Mouse (Mus musculus): ENCODE data around the gene Kif19a.

Gene Kif19a

GRCm38 (mm10) chr11:114789061-114789714 is 24.0 kb downstream of the Kif19a start:
- peak; percentile 55 for TF ChIP-seq CTCF (conservative IDR thresholded peaks at IDR 0.05; ENCODE audit: low read length)
- no peak for TF ChIP-seq POU5F1 (IDR thresholded peaks at IDR 0.05; ENCODE audit: borderline replicate concordance, low read length)
- no peak for TF ChIP-seq NANOG (IDR thresholded peaks at IDR 0.05; ENCODE audit: borderline replicate concordance, low read length)
- H3K4me1 ChIP-seq (replicated peaks; ENCODE audit: low read depth, low read length), result peaks cover 81% of the 10 kb centered on the region

GRCm38 (mm10) chr11:114789716-114790115 is 24.5 kb downstream of the Kif19a start:
- Histone ChIP-seq H3K4me1 (replicated peaks; ENCODE audit: low read depth, low read length) (peaks cover 81% of the 10 kb centered on the region), H3K27me3 (ENCODE audit: insufficient read depth, low read length) (peaks cover 95% of the 10 kb centered on the region), H3K4me3 (replicated peaks; ENCODE audit: low read length) (peak overlapping the region; percentile 51), H3K9me3 (ENCODE audit: low read length) (no peaks in the 10 kb centered on the region), H3K36me3 (ENCODE audit: insufficient read depth, low read length) (no peaks in the 10 kb centered on the region)
- TF ChIP-seq NANOG (IDR thresholded peaks at IDR 0.05; ENCODE audit: borderline replicate concordance, low read length), result no peak
- no peak for TF ChIP-seq POU5F1 (IDR thresholded peaks at IDR 0.05; ENCODE audit: borderline replicate concordance, low read length)
- no peak for TF ChIP-seq CTCF (conservative IDR thresholded peaks at IDR 0.05; ENCODE audit: low read length)

More at GRCm38 (mm10) chr11:114789061-114789714, 24.0 kb downstream of the Kif19a start:
- H3K9me3 ChIP-seq (ENCODE audit: low read length), result no peaks in the 10 kb centered on the region
- H3K27me3 ChIP-seq (ENCODE audit: insufficient read depth, low read length), result peaks cover 98% of the 10 kb centered on the region
- H3K4me3 ChIP-seq (replicated peaks; ENCODE audit: low read length), result peak overlapping the region; percentile 51
- no peaks in the 10 kb centered on the region for H3K36me3 ChIP-seq (ENCODE audit: insufficient read depth, low read length)

- Histone ChIP-seq H3K4me3 (replicated peaks; ENCODE audit: low read length) (peak overlapping the region; percentile 51), H3K4me1 (replicated peaks; ENCODE audit: low read depth, low read length) (peaks cover 81% of the 10 kb centered on the region), H3K27me3 (ENCODE audit: insufficient read depth, low read length) (peaks cover 90% of the 10 kb centered on the region), H3K9me3 (ENCODE audit: low read length) (no peaks in the 10 kb centered on the region), H3K36me3 (ENCODE audit: insufficient read depth, low read length) (no peaks in the 10 kb centered on the region)
- TF ChIP-seq CTCF (conservative IDR thresholded peaks at IDR 0.05; ENCODE audit: low read length) (no peak), POU5F1 (IDR thresholded peaks at IDR 0.05; ENCODE audit: borderline replicate concordance, low read length) (no peak), NANOG (IDR thresholded peaks at IDR 0.05; ENCODE audit: borderline replicate concordance, low read length) (no peak)
Measured at GRCm38 (mm10) chr11:114790171-114790570, 25.0 kb downstream of the Kif19a start.

GRCm38 (mm10) chr11:114790841-114791240 is 25.7 kb downstream of the Kif19a start:
- Histone ChIP-seq H3K36me3 (ENCODE audit: insufficient read depth, low read length) (no peaks in the 10 kb centered on the region), H3K9me3 (ENCODE audit: low read length) (no peaks in the 10 kb centered on the region), H3K4me3 (replicated peaks; ENCODE audit: low read length) (peak overlapping the region; percentile 77), H3K27me3 (ENCODE audit: insufficient read depth, low read length) (peaks cover 84% of the 10 kb centered on the region), H3K4me1 (replicated peaks; ENCODE audit: low read depth, low read length) (peaks cover 81% of the 10 kb centered on the region)
- TF ChIP-seq CTCF (conservative IDR thresholded peaks at IDR 0.05; ENCODE audit: low read length) (peak; percentile 19; the same call in 1 of the 2 replicates), POU5F1 (IDR thresholded peaks at IDR 0.05; ENCODE audit: borderline replicate concordance, low read length) (no peak)

GRCm38 (mm10) chr11:114791351-114791889 is 26.2 kb downstream of the Kif19a start:
- Histone ChIP-seq H3K4me3 (replicated peaks; ENCODE audit: low read length) (peak overlapping the region; percentile 77), H3K4me1 (replicated peaks; ENCODE audit: low read depth, low read length) (peaks cover 84% of the 10 kb centered on the region), H3K27me3 (ENCODE audit: insufficient read depth, low read length) (peaks cover 78% of the 10 kb centered on the region), H3K9me3 (ENCODE audit: low read length) (no peaks in the 10 kb centered on the region), H3K36me3 (ENCODE audit: insufficient read depth, low read length) (no peaks in the 10 kb centered on the region)
- TF ChIP-seq POU5F1 (IDR thresholded peaks at IDR 0.05; ENCODE audit: borderline replicate concordance, low read length) (no peak), NANOG (IDR thresholded peaks at IDR 0.05; ENCODE audit: borderline replicate concordance, low read length) (no peak), CTCF (conservative IDR thresholded peaks at IDR 0.05; ENCODE audit: low read length) (no peak)

- Histone ChIP-seq H3K4me1 (replicated peaks; ENCODE audit: low read depth, low read length) (peaks cover 82% of the 10 kb centered on the region), H3K9me3 (ENCODE audit: low read length) (no peaks in the 10 kb centered on the region), H3K4me3 (replicated peaks; ENCODE audit: low read length) (peak overlapping the region; percentile 77), H3K36me3 (ENCODE audit: insufficient read depth, low read length) (no peaks in the 10 kb centered on the region), H3K27me3 (ENCODE audit: insufficient read depth, low read length) (peaks cover 73% of the 10 kb centered on the region)
- TF ChIP-seq CTCF (conservative IDR thresholded peaks at IDR 0.05; ENCODE audit: low read length), result no peak
- no peak for TF ChIP-seq NANOG (IDR thresholded peaks at IDR 0.05; ENCODE audit: borderline replicate concordance, low read length)
- no peak for TF ChIP-seq POU5F1 (IDR thresholded peaks at IDR 0.05; ENCODE audit: borderline replicate concordance, low read length)
Measured at GRCm38 (mm10) chr11:114791891-114792411, 26.8 kb downstream of the Kif19a start.

- Histone ChIP-seq H3K4me3 (replicated peaks; ENCODE audit: low read length) (no peak overlapping the region), H3K4me1 (replicated peaks; ENCODE audit: low read depth, low read length) (peaks cover 83% of the 10 kb centered on the region), H3K9me3 (ENCODE audit: low read length) (no peaks in the 10 kb centered on the region), H3K27me3 (ENCODE audit: insufficient read depth, low read length) (peaks cover 72% of the 10 kb centered on the region), H3K36me3 (ENCODE audit: insufficient read depth, low read length) (no peaks in the 10 kb centered on the region)
- no peak for TF ChIP-seq CTCF (conservative IDR thresholded peaks at IDR 0.05; ENCODE audit: low read length)
- TF ChIP-seq NANOG (IDR thresholded peaks at IDR 0.05; ENCODE audit: borderline replicate concordance, low read length), result no peak
- TF ChIP-seq POU5F1 (IDR thresholded peaks at IDR 0.05; ENCODE audit: borderline replicate concordance, low read length), result no peak
Measured at GRCm38 (mm10) chr11:114792931-114793494, 27.8 kb downstream of the Kif19a start.

GRCm38 (mm10) chr11:114793868-114794545 is 28.8 kb downstream of the Kif19a start:
- Histone ChIP-seq H3K36me3 (ENCODE audit: insufficient read depth, low read length) (no peaks in the 10 kb centered on the region), H3K27me3 (ENCODE audit: insufficient read depth, low read length) (peaks cover 70% of the 10 kb centered on the region), H3K4me1 (replicated peaks; ENCODE audit: low read depth, low read length) (peaks cover 74% of the 10 kb centered on the region), H3K4me3 (replicated peaks; ENCODE audit: low read length) (0 out of 2 replicates have a peak overlapping the region, but pooled peaks have one; percentile 7), H3K9me3 (ENCODE audit: low read length) (no peaks in the 10 kb centered on the region)
- TF ChIP-seq NANOG (IDR thresholded peaks at IDR 0.05; ENCODE audit: borderline replicate concordance, low read length) (no peak), CTCF (conservative IDR thresholded peaks at IDR 0.05; ENCODE audit: low read length) (no peak)
